Mouse (Mus musculus): ENCODE results near the gene Rab3ip.

DNA sequence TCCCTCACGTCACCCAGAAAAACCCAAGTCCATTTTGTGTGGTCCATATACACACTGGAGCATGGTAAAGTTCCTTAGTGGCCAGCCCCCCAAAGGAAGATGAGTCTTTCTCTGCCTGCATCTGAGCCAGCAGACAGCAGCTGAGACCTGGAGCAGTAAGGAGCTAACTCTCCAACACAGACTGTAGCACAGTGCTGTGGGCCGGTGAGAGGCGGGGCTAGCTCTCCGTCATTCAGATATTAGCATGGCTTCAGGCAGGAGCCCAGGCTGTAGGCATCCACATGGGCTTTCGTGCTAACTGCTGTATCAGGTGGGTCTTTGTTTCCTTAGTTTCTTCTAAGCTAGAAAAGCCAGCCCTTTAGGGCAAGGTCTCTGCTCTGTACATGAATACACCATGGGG lies 60.0 kb downstream of the Rab3ip start:
- TF ChIP-seq CTCF (IDR thresholded peaks at IDR 0.05; ENCODE audit: borderline replicate concordance, extremely low read depth, insufficient read depth, insufficient read length), result no peak
- no peak for TF ChIP-seq POLR2A (IDR thresholded peaks at IDR 0.05; ENCODE audit: borderline replicate concordance, extremely low read depth, insufficient read depth, insufficient read length, poor library complexity, severe bottlenecking)

Measured in brain, embryonic 14.5 days (tissue).